Mouse (Mus musculus) left cerebral cortex, adult 8-10 months (tissue): ENCODE data around the gene Fcrl6. TPM values are rescaled to one million over a fixed set of nuclear protein-coding genes. Genes with fewer than 3 reads are reported as not detected.

Experiments
- DNase-seq, 2 experiments: peaks; one replicate each; pipeline ENCODE4 v3.0.0; 2022; ENCODE audit warnings: low spot score in 2 of 2
- total RNA-seq, 4 experiments: library from RNA; stranded (reverse); gene quantifications; 2 replicates each; pipeline ENCODE4 v1.2.4; 2022

The Fcrl6 gene
- total RNA-seq, 4 experiments from 2014 or later: not detected

- no peak for DNase-seq
Observed at GRCm38 (mm10) chr1:172615412-172615811, 13.1 kb upstream of the Fcrl6 start.

GRCm38 (mm10) chr1:172614654-172615053 lies 12.3 kb upstream of the Fcrl6 start:
- no peak for DNase-seq

- no peak for DNase-seq
Observed at GRCm38 (mm10) chr1:172612745-172613144, 10.4 kb upstream of the Fcrl6 start.

GRCm38 (mm10) chr1:172611304-172611703 lies 9.0 kb upstream of the Fcrl6 start:
- DNase-seq: no peak

- no peak for DNase-seq
Observed at GRCm38 (mm10) chr1:172594495-172594894, 7.9 kb downstream of the Fcrl6 start.

- no peak for DNase-seq
Observed at GRCm38 (mm10) chr1:172593956-172594355, 8.4 kb downstream of the Fcrl6 start.

GRCm38 (mm10) chr1:172593321-172593720 lies 9.0 kb downstream of the Fcrl6 start:
- no peak for DNase-seq

- DNase-seq: no peak
Observed at GRCm38 (mm10) chr1:172590385-172590784, 12.0 kb downstream of the Fcrl6 start, which contains the start of gene Slamf8. TSS of gene Slamf8 (minus strand) at chr1:172590568.

GRCm38 (mm10) chr1:172585612-172586567 lies 16.5 kb downstream of the Fcrl6 start:
- no peak for DNase-seq

GRCm38 (mm10) chr1:172585026-172585425 lies 17.3 kb downstream of the Fcrl6 start:
- DNase-seq: no peak

- no peak for DNase-seq
Observed at GRCm38 (mm10) chr1:172584271-172584670, 18.1 kb downstream of the Fcrl6 start.

- DNase-seq: no peak
Observed at GRCm38 (mm10) chr1:172582436-172582835, 19.9 kb downstream of the Fcrl6 start.

GRCm38 (mm10) chr1:172580116-172580515 lies 22.2 kb downstream of the Fcrl6 start:
- no peak for DNase-seq

GRCm38 (mm10) chr1:172567758-172568157 lies 34.6 kb downstream of the Fcrl6 start:
- no peak for DNase-seq

- no peak for DNase-seq
Observed at GRCm38 (mm10) chr1:172566131-172566530, 36.2 kb downstream of the Fcrl6 start.

- DNase-seq: no peak
Observed at GRCm38 (mm10) chr1:172563465-172563828, 38.9 kb downstream of the Fcrl6 start.

GRCm38 (mm10) chr1:172562641-172563464 lies 39.5 kb downstream of the Fcrl6 start:
- peak; percentile 39 to 65 for DNase-seq

- no peak for DNase-seq
Observed at GRCm38 (mm10) chr1:172555638-172556037, 46.7 kb downstream of the Fcrl6 start, which contains the start of gene Vsig8. TSS of gene Vsig8 (plus strand) at chr1:172555938.

GRCm38 (mm10) chr1:172552623-172553022 lies 49.7 kb downstream of the Fcrl6 start:
- no peak for DNase-seq

- no peak for DNase-seq
Observed at GRCm38 (mm10) chr1:172551009-172551408, 51.3 kb downstream of the Fcrl6 start.

GRCm38 (mm10) chr1:172550551-172550951 lies 51.8 kb downstream of the Fcrl6 start:
- DNase-seq: peak; percentile 39 to 41

- no peak for DNase-seq
Observed at GRCm38 (mm10) chr1:172549717-172550116, 52.6 kb downstream of the Fcrl6 start.
